Mouse (Mus musculus): ENCODE data around the gene Gtsf2. TPM values are rescaled to one million over a fixed set of nuclear protein-coding genes. Genes with fewer than 3 reads are reported as not detected.
A peak's percentile ranks its signal among the peaks of the same experiment; 100 is the strongest.
"Not testable (repeated sequence)": the region's sequence is repeated elsewhere in the genome, so short reads cannot be mapped to it uniquely, and the experiment has no call there.

The Gtsf2 gene
- polyA plus RNA-seq, 1 experiment, result not detected

DNA sequence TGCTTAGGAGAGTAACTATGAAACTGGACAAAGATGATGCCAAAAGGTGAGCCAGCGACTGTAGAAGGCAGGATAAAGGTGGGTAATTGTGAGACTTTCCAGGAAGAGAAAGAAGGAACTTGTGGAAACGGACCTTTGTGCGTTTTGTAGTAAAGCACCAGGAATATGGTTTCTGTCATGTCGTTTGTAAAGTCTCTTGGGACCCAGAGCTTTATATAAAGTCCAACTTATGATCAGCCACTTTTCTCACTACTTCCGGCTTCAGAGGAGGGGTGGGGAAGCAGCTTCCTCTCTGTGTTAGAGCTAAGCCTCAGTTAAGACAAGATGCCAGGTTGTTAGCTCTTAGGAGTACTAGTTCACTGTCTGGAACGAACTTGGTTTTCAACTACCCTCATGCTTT, 6.2 kb upstream of the Gtsf2 start:
- Histone ChIP-seq H3K4me1 (ENCODE audit: control insufficient read depth, insufficient read depth, insufficient read length, low read length) (0 out of 2 replicates have a peak, but pooled peaks cover 3% of the 10 kb centered on the region), H3K4me3 (ENCODE audit: low read depth, low read length) (no peak overlapping the region), H3K27ac (ENCODE audit: insufficient read depth, low read depth, low read length) (0 out of 2 replicates have a peak overlapping the region, but pooled peaks have one; percentile 12), H3K36me3 (ENCODE audit: control insufficient read depth, insufficient read depth, low read length) (no peaks in the 10 kb centered on the region), H3K27me3 (ENCODE audit: control insufficient read depth, insufficient read depth, low read length) (no peaks in the 10 kb centered on the region)
- WGBS, result 72% methylated on average over 6 of the region's 6 CpGs
- TF ChIP-seq CTCF (IDR thresholded peaks at IDR 0.05; ENCODE audit: extremely low read depth, insufficient read length, insufficient replicate concordance, low read depth, low read length) (no peak), POLR2A (IDR thresholded peaks at IDR 0.05; ENCODE audit: low read depth, low read length) (no peak)

DNA sequence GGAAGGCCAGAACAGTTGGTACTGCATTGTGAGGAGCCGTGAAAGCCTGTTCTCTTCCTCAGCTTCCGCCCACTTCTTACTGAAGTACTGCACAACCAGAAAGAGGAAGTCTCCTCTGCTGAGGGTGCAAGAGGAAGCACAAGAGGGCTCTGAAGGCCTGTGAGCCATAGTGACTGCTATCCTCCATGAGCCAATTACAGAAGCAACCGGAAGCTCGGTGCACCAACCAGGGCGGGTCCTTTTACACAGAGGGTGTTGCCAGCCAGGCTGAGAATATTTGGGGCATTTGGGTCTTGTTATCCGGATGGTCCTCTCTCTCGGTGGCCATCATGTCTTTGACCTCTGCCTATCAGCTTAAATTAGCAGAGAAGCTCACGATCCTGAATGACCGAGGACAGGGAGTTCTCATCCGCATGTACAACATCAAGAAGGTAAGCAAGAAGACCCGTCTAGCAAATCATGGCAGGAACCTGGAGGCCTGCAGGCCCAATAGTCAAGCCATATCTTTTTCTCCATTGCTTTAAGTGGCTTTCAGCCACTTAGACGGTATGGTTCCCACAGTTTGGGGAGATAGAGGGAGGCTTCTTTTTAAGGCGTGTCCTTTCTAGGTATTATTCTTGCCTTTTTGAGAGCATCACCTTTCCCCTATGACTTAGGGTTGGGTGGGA, 5.4 kb upstream of the Gtsf2 start, which contains the start of gene Nckap1l:
Nckap1l (plus strand) TSS at position 244 of the 668 bp plus-strand sequence.
- Histone ChIP-seq H3K4me3 (ENCODE audit: low read depth, low read length) (peak within 1 kb of the TSS; percentile 55), H3K36me3 (ENCODE audit: control insufficient read depth, insufficient read depth, low read length) (no peaks in the 10 kb centered on the region), H3K4me1 (ENCODE audit: control insufficient read depth, insufficient read depth, insufficient read length, low read length) (0 out of 2 replicates have a peak, but pooled peaks cover 3% of the 10 kb centered on the region), H3K27ac (ENCODE audit: insufficient read depth, low read depth, low read length) (peak within 1 kb of the TSS; percentile 67), H3K27me3 (ENCODE audit: control insufficient read depth, insufficient read depth, low read length) (no peaks in the 10 kb centered on the region)
- no peak for TF ChIP-seq POLR2A (IDR thresholded peaks at IDR 0.05; ENCODE audit: low read depth, low read length)
- no peak for TF ChIP-seq CTCF (IDR thresholded peaks at IDR 0.05; ENCODE audit: extremely low read depth, insufficient read length, insufficient replicate concordance, low read depth, low read length)
- WGBS, result 78% methylated on average over 13 of the region's 13 CpGs

DNA sequence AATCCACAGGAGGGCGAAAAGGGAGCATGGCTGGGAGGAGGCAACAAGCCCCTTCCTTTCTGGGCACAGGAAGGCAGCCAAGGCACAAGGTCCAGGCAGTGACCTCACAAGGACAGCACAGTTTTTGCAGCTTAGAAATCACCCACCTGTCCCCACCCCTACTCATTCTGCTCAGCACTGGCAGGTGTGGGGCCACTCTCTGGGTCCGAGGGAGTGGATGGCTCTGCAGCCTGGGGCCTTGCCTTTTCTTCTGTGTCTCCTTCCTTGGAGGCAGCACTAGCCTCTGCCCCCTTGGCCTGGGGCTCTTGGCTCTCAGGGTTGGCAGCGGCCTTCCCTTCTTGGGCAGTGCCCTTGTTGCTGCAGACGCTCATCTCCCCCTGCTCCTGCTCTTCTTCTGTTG, 2.3 kb downstream of the Gtsf2 start:
- not testable (repeated sequence) for H3K27ac ChIP-seq (ENCODE audit: insufficient read depth, low read depth, low read length)

DNA sequence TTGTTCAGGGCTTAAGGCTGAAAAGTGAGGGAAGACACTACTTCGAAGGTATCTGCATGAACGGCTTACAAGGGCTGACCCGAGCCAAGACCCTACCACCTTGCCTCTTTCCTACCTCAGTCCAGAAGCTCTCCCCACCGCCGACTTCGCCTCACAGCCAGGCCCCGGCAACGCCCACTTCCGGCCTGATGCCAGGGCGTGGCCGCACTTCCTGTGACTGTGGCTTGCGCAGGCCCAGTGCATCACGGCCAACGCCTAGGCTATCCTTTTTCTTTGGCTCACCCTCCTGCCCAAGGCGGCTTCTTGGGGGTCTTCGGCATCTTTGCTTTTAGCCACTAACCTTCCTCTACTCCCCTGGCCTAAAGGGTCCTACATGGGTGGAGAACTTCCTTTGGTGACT, 18.0 kb downstream of the Gtsf2 start, which contains the start of gene Gtsf1:
Gtsf1 (minus strand) TSS at position 230 of the 400 bp plus-strand sequence.
- no peak within 1 kb of the TSS for H3K4me3 ChIP-seq (ENCODE audit: low read depth, low read length)
- TF ChIP-seq POLR2A (IDR thresholded peaks at IDR 0.05; ENCODE audit: low read depth, low read length), result no peak
- no peak for TF ChIP-seq CTCF (IDR thresholded peaks at IDR 0.05; ENCODE audit: extremely low read depth, insufficient read length, insufficient replicate concordance, low read depth, low read length)
- no peak within 1 kb of the TSS for H3K27ac ChIP-seq (ENCODE audit: insufficient read depth, low read depth, low read length)
- no peaks in the 10 kb centered on the region for H3K4me1 ChIP-seq (ENCODE audit: control insufficient read depth, insufficient read depth, insufficient read length, low read length)
- H3K36me3 ChIP-seq (ENCODE audit: control insufficient read depth, insufficient read depth, low read length), result no peaks in the 10 kb centered on the region
- no peaks in the 10 kb centered on the region for H3K27me3 ChIP-seq (ENCODE audit: control insufficient read depth, insufficient read depth, low read length)
- WGBS, result 88% methylated on average over 16 of the region's 16 CpGs

More for the DNA sequence above, 2.3 kb downstream of the Gtsf2 start:
- not testable (repeated sequence) for H3K4me3 ChIP-seq (ENCODE audit: low read depth, low read length); H3K27me3 ChIP-seq (ENCODE audit: control insufficient read depth, insufficient read depth, low read length); H3K36me3 ChIP-seq (ENCODE audit: control insufficient read depth, insufficient read depth, low read length); H3K4me1 ChIP-seq (ENCODE audit: control insufficient read depth, insufficient read depth, insufficient read length, low read length)
- WGBS, result 80% methylated on average over 4 of the region's 4 CpGs

DNA sequence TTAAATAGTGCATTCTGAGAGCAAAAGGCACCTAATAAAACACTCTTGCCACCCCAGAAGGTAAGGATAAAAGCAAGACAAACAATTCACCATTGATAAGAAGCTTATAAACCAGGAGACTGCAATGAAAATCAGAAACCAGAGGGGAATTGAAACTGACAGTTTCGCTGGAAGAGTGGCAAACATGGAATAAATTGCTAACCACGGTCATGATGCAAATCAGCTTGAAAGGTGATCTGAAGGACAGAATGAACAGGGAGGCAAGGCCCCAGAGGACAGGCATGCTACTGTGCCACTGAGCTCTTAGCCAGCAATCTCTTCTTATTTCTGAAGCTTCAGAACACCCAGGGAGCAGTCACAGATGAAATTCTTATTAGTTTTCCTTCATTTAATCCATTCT, 21.3 kb downstream of the Gtsf2 start:
- H3K36me3 ChIP-seq (ENCODE audit: control insufficient read depth, insufficient read depth, low read length), result no peaks in the 10 kb centered on the region
- no peaks in the 10 kb centered on the region; the same call in 1 of the 2 replicates for H3K4me1 ChIP-seq (ENCODE audit: control insufficient read depth, insufficient read depth, insufficient read length, low read length)
- 17% methylated on average over 2 of the region's 2 CpGs for WGBS
- no peaks in the 10 kb centered on the region for H3K27me3 ChIP-seq (ENCODE audit: control insufficient read depth, insufficient read depth, low read length)
- no peak overlapping the region for H3K4me3 ChIP-seq (ENCODE audit: low read depth, low read length)
- no peak overlapping the region for H3K27ac ChIP-seq (ENCODE audit: insufficient read depth, low read depth, low read length)
- TF ChIP-seq CTCF (IDR thresholded peaks at IDR 0.05; ENCODE audit: extremely low read depth, insufficient read length, insufficient replicate concordance, low read depth, low read length) (no peak), POLR2A (IDR thresholded peaks at IDR 0.05; ENCODE audit: low read depth, low read length) (no peak)

DNA sequence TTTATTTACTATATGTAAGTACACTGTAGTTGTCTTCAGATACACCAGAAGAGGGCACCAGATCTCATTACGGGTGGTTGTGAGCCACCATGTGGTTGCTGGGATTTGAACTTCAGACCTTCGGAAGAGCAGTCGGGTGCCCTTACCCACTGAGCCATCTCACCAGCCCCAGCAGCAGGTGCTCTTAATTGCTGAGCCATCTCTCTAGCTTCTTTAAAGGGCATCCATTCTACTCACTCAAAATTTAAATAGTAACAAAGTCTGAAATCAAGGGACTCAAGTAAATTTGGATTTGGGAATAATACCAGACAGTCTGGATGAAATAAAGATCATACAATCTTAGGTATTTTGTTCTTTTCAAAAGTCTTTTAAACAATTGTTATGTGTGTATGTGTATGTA, 42.7 kb downstream of the Gtsf2 start:
- not testable (repeated sequence) for H3K4me1 ChIP-seq (ENCODE audit: control insufficient read depth, insufficient read depth, insufficient read length, low read length); H3K27ac ChIP-seq (ENCODE audit: insufficient read depth, low read depth, low read length); H3K27me3 ChIP-seq (ENCODE audit: control insufficient read depth, insufficient read depth, low read length); H3K36me3 ChIP-seq (ENCODE audit: control insufficient read depth, insufficient read depth, low read length); H3K4me3 ChIP-seq (ENCODE audit: low read depth, low read length)
- 77% methylated on average over 3 of the region's 3 CpGs for WGBS

DNA sequence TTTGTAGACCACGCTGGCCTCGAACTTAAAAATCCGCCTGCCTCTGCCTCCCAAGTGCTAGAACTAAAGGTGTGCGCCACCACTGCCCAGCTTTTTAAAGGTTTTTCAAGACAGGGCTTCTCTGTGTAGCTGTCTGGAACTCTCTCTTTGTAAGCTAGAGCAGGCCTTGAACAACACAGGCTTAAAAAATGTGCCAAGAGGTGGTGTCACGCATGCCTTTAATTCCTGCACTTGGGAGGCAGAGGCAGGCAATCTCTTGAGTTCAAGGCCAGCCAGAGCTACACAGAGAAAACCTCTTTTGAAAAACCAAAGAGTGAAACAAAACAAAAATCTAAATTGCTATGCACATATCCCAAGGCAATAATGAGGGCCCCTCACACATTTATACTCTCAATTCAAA, 46.9 kb downstream of the Gtsf2 start:
- 94% methylated on average over 5 of the region's 5 CpGs for WGBS
- Histone ChIP-seq H3K4me1 (ENCODE audit: control insufficient read depth, insufficient read depth, insufficient read length, low read length) (no peaks in the 10 kb centered on the region), H3K27me3 (ENCODE audit: control insufficient read depth, insufficient read depth, low read length) (no peaks in the 10 kb centered on the region), H3K4me3 (ENCODE audit: low read depth, low read length) (no peak overlapping the region), H3K27ac (ENCODE audit: insufficient read depth, low read depth, low read length) (no peak overlapping the region), H3K36me3 (ENCODE audit: control insufficient read depth, insufficient read depth, low read length) (no peaks in the 10 kb centered on the region)
- TF ChIP-seq CTCF (IDR thresholded peaks at IDR 0.05; ENCODE audit: extremely low read depth, insufficient read length, insufficient replicate concordance, low read depth, low read length) (no peak), POLR2A (IDR thresholded peaks at IDR 0.05; ENCODE audit: low read depth, low read length) (no peak)

All from small intestine, adult 2 months (tissue).